Comparison of ENCODE assay signal across 17 mouse cellular contexts in the genomic region with DNA sequence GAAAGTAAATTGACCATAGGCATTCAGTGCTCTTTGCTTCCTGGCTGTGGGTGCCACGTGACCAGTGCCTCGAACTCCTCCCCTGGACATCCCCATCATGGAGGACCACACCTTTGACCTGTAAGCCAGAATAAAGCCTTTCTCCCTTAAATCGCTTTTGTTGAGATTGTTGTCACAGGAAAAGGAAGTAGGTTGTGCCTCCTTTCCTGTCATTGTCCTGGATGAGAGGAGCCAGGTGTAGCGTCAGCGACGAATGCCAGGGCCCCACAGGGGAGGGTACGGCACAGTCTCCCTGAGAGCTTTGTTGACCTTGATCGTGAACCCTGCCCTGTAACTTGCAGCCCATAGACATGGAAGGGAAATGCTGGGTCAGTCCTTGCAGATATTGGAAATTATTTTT.
A peak's percentile ranks its signal among the peaks of the same experiment; 100 is the strongest.
DNase-seq lines count a peak whose midpoint lies in the region; ATAC-seq lines count a peak whose summit lies in the region.
"Had no signal": no experiment of that assay in that cellular context is flagged by ENCODE, and none has a peak within 500 bp of the region (broad histone marks: within the 10 kb centered on the region; RNA-seq: fewer than 3 reads in every experiment).

No protein-coding gene starts in this region.

- H3K27me3 ChIP-seq in heart, embryonic 11.5 days (ENCODE audit: control insufficient read depth, insufficient read depth, low read length), result no peaks in the 10 kb centered on the region
- no peaks in the 10 kb centered on the region for H3K27me3 ChIP-seq in heart, embryonic 12.5 days (replicated peaks)
- no peaks in the 10 kb centered on the region for H3K27me3 ChIP-seq in kidney, embryonic 16.5 days (ENCODE audit: insufficient read depth, low read length)
- peaks cover 7% of the 10 kb centered on the region; the same call in 1 of the 2 replicates for H3K27me3 ChIP-seq in forebrain, embryonic 12.5 days
- H3K27me3 ChIP-seq: forebrain, embryonic 13.5 days; limb, embryonic 12.5 days; lung, embryonic 15.5 days; midbrain, embryonic 13.5 days; neural tube, embryonic 13.5 days; Patski had no signal

- no peak overlapping the region for H3K4me2 ChIP-seq in heart, embryonic 11.5 days
- H3K4me2 ChIP-seq in heart, embryonic 12.5 days, result no peak overlapping the region
- no peak overlapping the region for H3K4me2 ChIP-seq in kidney, embryonic 16.5 days (replicated peaks; ENCODE audit: low read depth, low read length)
- H3K4me2 ChIP-seq in forebrain, embryonic 12.5 days, result no peak overlapping the region
- H3K4me2 ChIP-seq: forebrain, embryonic 13.5 days; limb, embryonic 12.5 days; lung, embryonic 15.5 days; midbrain, embryonic 13.5 days; neural tube, embryonic 13.5 days had no signal

- H3K36me3 ChIP-seq in heart, embryonic 11.5 days (ENCODE audit: control insufficient read depth, insufficient read depth, low read length), result no peaks in the 10 kb centered on the region
- no peaks in the 10 kb centered on the region for H3K36me3 ChIP-seq in heart, embryonic 12.5 days
- H3K36me3 ChIP-seq in kidney, embryonic 16.5 days (ENCODE audit: insufficient read depth, low read length), result no peaks in the 10 kb centered on the region
- H3K36me3 ChIP-seq in forebrain, embryonic 12.5 days (replicated peaks), result no peaks in the 10 kb centered on the region
- H3K36me3 ChIP-seq: limb, embryonic 12.5 days; lung, embryonic 15.5 days; midbrain, embryonic 13.5 days; neural tube, embryonic 13.5 days had no signal

- H3K9me3 ChIP-seq in heart, embryonic 11.5 days (replicated peaks; ENCODE audit: control insufficient read depth, low read length), result no peaks in the 10 kb centered on the region
- H3K9me3 ChIP-seq in heart, embryonic 12.5 days (replicated peaks), result no peaks in the 10 kb centered on the region
- no peaks in the 10 kb centered on the region for H3K9me3 ChIP-seq in kidney, embryonic 16.5 days (ENCODE audit: low read length)
- H3K9me3 ChIP-seq in forebrain, embryonic 12.5 days, result no peaks in the 10 kb centered on the region
- H3K9me3 ChIP-seq: forebrain, embryonic 13.5 days; limb, embryonic 12.5 days; lung, embryonic 15.5 days; midbrain, embryonic 13.5 days; neural tube, embryonic 13.5 days had no signal

- H3K4me1 ChIP-seq in heart, embryonic 11.5 days (ENCODE audit: control insufficient read depth, insufficient read depth, low read length), result peaks cover 6% of the 10 kb centered on the region
- peaks cover 16% of the 10 kb centered on the region for H3K4me1 ChIP-seq in heart, embryonic 12.5 days (replicated peaks)
- peaks cover 13% of the 10 kb centered on the region for H3K4me1 ChIP-seq in kidney, embryonic 16.5 days (ENCODE audit: insufficient read depth, low read length)
- peaks cover 7% of the 10 kb centered on the region; the same call in 1 of the 2 replicates for H3K4me1 ChIP-seq in forebrain, embryonic 12.5 days

- H3K4me3 ChIP-seq in heart, embryonic 11.5 days (ENCODE audit: low read depth, low read length), result no peak overlapping the region
- no peak overlapping the region for H3K4me3 ChIP-seq in heart, embryonic 12.5 days
- no peak overlapping the region for H3K4me3 ChIP-seq in kidney, embryonic 16.5 days (ENCODE audit: low read length)
- no peak overlapping the region for H3K4me3 ChIP-seq in forebrain, embryonic 12.5 days (replicated peaks)
- H3K4me3 ChIP-seq: forebrain, embryonic 13.5 days; limb, embryonic 12.5 days; lung, embryonic 15.5 days; midbrain, embryonic 13.5 days; neural tube, embryonic 13.5 days had no signal

- ATAC-seq in heart, embryonic 11.5 days (replicated peaks; ENCODE audit: insufficient number of reproducible peaks, low FRiP score, low TSS enrichment), result no peak
- no peak for ATAC-seq in heart, embryonic 12.5 days (ENCODE audit: insufficient number of reproducible peaks, low FRiP score)
- no peak for ATAC-seq in kidney, embryonic 16.5 days (ENCODE audit: low FRiP score, low TSS enrichment)
- ATAC-seq in forebrain, embryonic 12.5 days (ENCODE audit: low FRiP score), result no peak
- ATAC-seq: forebrain, embryonic 13.5 days; midbrain, embryonic 13.5 days; Patski had no signal

- no peak overlapping the region for H3K27ac ChIP-seq in heart, embryonic 11.5 days (ENCODE audit: low read depth, low read length)
- H3K27ac ChIP-seq in heart, embryonic 12.5 days (ENCODE audit: poor library complexity, severe bottlenecking), result 0 out of 2 replicates have a peak overlapping the region, but pooled peaks have one; percentile 1
- peak overlapping the region; percentile 56; the same call in 1 of the 2 replicates for H3K27ac ChIP-seq in kidney, embryonic 16.5 days (ENCODE audit: low read length)
- no peak overlapping the region for H3K27ac ChIP-seq in forebrain, embryonic 12.5 days
- H3K27ac ChIP-seq: forebrain, embryonic 13.5 days; limb, embryonic 12.5 days; midbrain, embryonic 13.5 days; neural tube, embryonic 13.5 days had no signal

- peak; percentile 54 to 83 for DNase-seq in heart, adult 18-20 months
- peak; percentile 34 for DNase-seq in adrenal gland, postnatal 10 days
- DNase-seq in ovary, postnatal 10 days (ENCODE audit: low spot score), result no peak
- no peak for DNase-seq in gastrocnemius, postnatal 36 days
- DNase-seq: cerebellum, adult 9-10 months; gastrocnemius, postnatal 14 days; thymus, postnatal 36 days had no signal

- 59% methylated on average over 8 of the region's 8 CpGs for WGBS in heart, embryonic 11.5 days (ENCODE audit: insufficient replicate concordance)
- 59% methylated on average over 8 of the region's 8 CpGs for WGBS in heart, embryonic 12.5 days
- 61% methylated on average over 8 of the region's 8 CpGs for WGBS in kidney, embryonic 16.5 days
- WGBS in forebrain, embryonic 12.5 days, result 92% methylated on average over 8 of the region's 8 CpGs

- no peak overlapping the region for H3K9ac ChIP-seq in heart, embryonic 11.5 days (ENCODE audit: low read depth, low read length)
- no peak overlapping the region for H3K9ac ChIP-seq in heart, embryonic 12.5 days
- no peak overlapping the region for H3K9ac ChIP-seq in kidney, embryonic 16.5 days (replicated peaks; ENCODE audit: low read length)
- no peak overlapping the region for H3K9ac ChIP-seq in forebrain, embryonic 12.5 days
- H3K9ac ChIP-seq: forebrain, embryonic 13.5 days; limb, embryonic 12.5 days; lung, embryonic 15.5 days; midbrain, embryonic 13.5 days; neural tube, embryonic 13.5 days had no signal

- intact Hi-C loops in gastrocnemius, postnatal 36 days (cut with DNase I), result no loop called here

Comparison
In these comparisons a context has a peak if more than half of its experiments do, and no peak if none do; other contexts are left out.
1. H3K27ac ChIP-seq: peak in heart, embryonic 12.5 days (single experiment) and kidney, embryonic 16.5 days (single experiment); none in heart, embryonic 11.5 days (single experiment) and forebrain, embryonic 12.5 days (single experiment).
2. DNase-seq: peak in heart, adult 18-20 months (2 of 2) and adrenal gland, postnatal 10 days (single experiment); none in ovary, postnatal 10 days (single experiment) and gastrocnemius, postnatal 36 days (0 of 2).